Mouse (Mus musculus) mouse embryonic stem cell (cell line): ENCODE results near the gene Pglyrp1.

Experiments
- in situ Hi-C, 2 experiments: fragments of 300-500 bp; cut with MboI; formaldehyde crosslinking; loops; 1 replicate in 1 of 2; 3 replicates in 1 of 2; pipeline ENCODE4 v1.14.3; 2019 to 2020; ENCODE audit warnings: low sequenced_read_pairs in 2 of 2, low pct_unique_long_range_greater_than_20kb in 1 of 2, mixed read lengths in 1 of 2; ENCODE audit not compliant: unreplicated experiment in 1 of 2

Pglyrp1 gene

GRCm38 (mm10) chr7:18875372-18875771 is 4.2 kb downstream of the Pglyrp1 start:
- in situ Hi-C loops, result loop anchor here in 1 of 2 experiments (10.0 kb wide), 1 partner anchor 131 kb away; no protein-coding TSS in a partner anchor

- in situ Hi-C loops, result loop anchor here in 1 of 2 experiments (10.0 kb wide), 1 partner anchor 134 kb away; no protein-coding TSS in a partner anchor
These were observed 7.6 kb downstream of the Pglyrp1 start for GRCm38 (mm10) chr7:18878691-18879090.

- in situ Hi-C loops, result loop anchor here in 1 of 2 experiments (10.0 kb wide), 1 partner anchor 49 kb away; the partner anchor contains the start of gene Mill2
These were observed 13.0 kb downstream of the Pglyrp1 start for GRCm38 (mm10) chr7:18883991-18884744.

- in situ Hi-C loops, result loop anchor here in 1 of 2 experiments (10.0 kb wide), 1 partner anchor 50 kb away; the partner anchor contains the start of gene Mill2
These were observed 13.8 kb downstream of the Pglyrp1 start for GRCm38 (mm10) chr7:18884745-18885422.

GRCm38 (mm10) chr7:18886963-18887362 is 15.8 kb downstream of the Pglyrp1 start:
- in situ Hi-C loops, result loop anchor here in 1 of 2 experiments (10.0 kb wide), 1 partner anchor 52 kb away; the partner anchor contains the start of gene Mill2

- in situ Hi-C loops, result loop anchor here in 1 of 2 experiments (10.0 kb wide), 1 partner anchor 74 kb away; no protein-coding TSS in a partner anchor
These were observed 19.7 kb downstream of the Pglyrp1 start for GRCm38 (mm10) chr7:18890848-18891247.

GRCm38 (mm10) chr7:18891872-18892599 is 20.9 kb downstream of the Pglyrp1 start:
- in situ Hi-C loops, result loop anchor here in 1 of 2 experiments (10.0 kb wide), 1 partner anchor 73 kb away; no protein-coding TSS in a partner anchor

- in situ Hi-C loops, result loop anchor here in 1 of 2 experiments (10.0 kb wide), 1 partner anchor 72 kb away; no protein-coding TSS in a partner anchor
These were observed 21.9 kb downstream of the Pglyrp1 start for GRCm38 (mm10) chr7:18893009-18893408.

GRCm38 (mm10) chr7:18893651-18894430 is 22.7 kb downstream of the Pglyrp1 start:
- in situ Hi-C loops, result loop anchor here in 1 of 2 experiments (10.0 kb wide), 1 partner anchor 71 kb away; no protein-coding TSS in a partner anchor

- in situ Hi-C loops, result loop anchor here in 1 of 2 experiments (10.0 kb wide), 1 partner anchor 68 kb away; no protein-coding TSS in a partner anchor
These were observed 25.4 kb downstream of the Pglyrp1 start for GRCm38 (mm10) chr7:18896536-18896935.

GRCm38 (mm10) chr7:18900513-18900912 is 29.4 kb downstream of the Pglyrp1 start:
- in situ Hi-C loops, result no loop called here

- in situ Hi-C loops, result no loop called here
These were observed 31.4 kb downstream of the Pglyrp1 start for GRCm38 (mm10) chr7:18902486-18902885.

- in situ Hi-C loops, result no loop called here
These were observed 33.8 kb downstream of the Pglyrp1 start for GRCm38 (mm10) chr7:18904971-18905370.

- in situ Hi-C loops, result no loop called here
These were observed 38.7 kb downstream of the Pglyrp1 start for GRCm38 (mm10) chr7:18909797-18910196.

- in situ Hi-C loops, result no loop called here
These were observed 39.2 kb downstream of the Pglyrp1 start, which contains the start of gene Ccdc61 for GRCm38 (mm10) chr7:18910241-18910831. TSS of gene Ccdc61 (minus strand) at chr7:18910415.

- in situ Hi-C loops, result no loop called here
These were observed 45.1 kb downstream of the Pglyrp1 start for GRCm38 (mm10) chr7:18916254-18916653.

GRCm38 (mm10) chr7:18917931-18918330 is 46.8 kb downstream of the Pglyrp1 start:
- in situ Hi-C loops, result no loop called here
